Mouse (Mus musculus) Patski (cell line): Measurements from ENCODE around the gene Syt14. TPM values are rescaled to one million over a fixed set of nuclear protein-coding genes. Genes with fewer than 3 reads are reported as not detected.

Experiments
- ATAC-seq: fragments of 100-300 bp; one replicate; pipeline ENCODE4 v1.8.0; 2021
- CTCF ChIA-PET: fragments of 350-600 bp; sonication (Branson Sonifier 250); formaldehyde crosslinking; loops from one replicate; lab custom pipeline; 2022; ENCODE audit warnings: inconsistent platforms; lab: Charles Lee
- POLR2A ChIA-PET: fragments of 350-600 bp; sonication (Branson Sonifier 250); formaldehyde crosslinking; loops from one replicate; lab custom pipeline; 2022; ENCODE audit warnings: antibody characterized with exemption, inconsistent platforms; lab: Charles Lee
- DNase-seq: peaks from one replicate; pipeline ENCODE4 v3.0.0-alpha.2; 2011; ENCODE audit warnings: low read depth, low spot score
- H3K27me3 ChIP-seq: fragments of 371-371 bp; one replicate; pipeline ENCODE4 v1.5.1; 2021
- CTCF ChIP-seq: fragments of 100-300 bp; IDR thresholded peaks from one replicate; pipeline ENCODE4 v1.5.1; 2021
- in situ Hi-C: fragments of 300-500 bp; cut with MboI; formaldehyde crosslinking; loops from 3 replicates; pipeline ENCODE4 v1.11.1; 2018; ENCODE audit warnings: low pct_unique_long_range_greater_than_20kb, mixed read lengths
- polyA plus RNA-seq: library from polyadenylated mRNA; unstranded; gene quantifications from one replicate; pipeline ENCODE4 v1.2.3, GENCODE M21; 2021

The Syt14 gene
- polyA plus RNA-seq, 1 experiment from 2014 or later = 2.7 TPM

DNA sequence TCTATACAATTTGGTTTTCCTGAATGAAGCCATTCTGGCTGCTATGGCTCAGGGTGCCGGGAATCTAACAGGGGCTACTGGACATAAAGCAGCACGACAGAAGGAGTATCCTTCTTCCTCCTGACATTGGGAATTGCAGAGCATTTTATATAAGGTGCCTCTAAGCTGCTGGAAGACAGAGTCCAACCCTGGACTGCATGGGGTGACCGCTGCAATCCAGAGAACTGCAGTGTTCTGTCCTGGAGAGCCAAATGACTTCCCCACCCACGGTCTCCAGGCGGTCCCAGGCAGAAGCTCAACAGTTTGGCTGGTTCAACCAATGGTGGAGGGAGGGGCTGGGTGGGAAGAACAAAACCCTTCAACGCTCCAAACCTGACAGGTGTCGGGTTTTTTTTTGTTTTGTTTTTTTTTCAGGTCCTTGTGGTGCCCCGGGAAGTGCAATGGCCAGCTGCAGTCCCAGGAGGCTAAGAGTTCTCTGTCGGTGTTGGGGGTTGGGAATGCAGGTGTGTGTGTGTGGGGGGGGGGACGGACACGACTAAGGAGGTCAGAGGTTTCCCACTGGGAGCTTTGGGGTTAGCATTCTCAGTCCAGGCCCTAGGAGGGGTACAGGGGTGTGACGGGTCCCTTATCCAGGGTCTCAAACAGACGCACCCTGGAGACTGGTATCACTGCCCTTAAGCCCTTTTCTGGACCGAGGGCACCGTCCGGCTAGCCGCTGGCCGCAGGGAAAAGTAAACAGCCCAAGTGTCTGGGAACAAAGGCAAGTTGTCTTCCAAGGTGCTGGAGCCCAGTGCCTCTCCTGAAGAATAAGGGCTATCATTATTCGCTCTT, 181.4 kb downstream of the Syt14 start:
- in situ Hi-C loops = loop anchor here (5.0 kb wide), 1 partner anchor 62 kb away; no protein-coding TSS in a partner anchor
- ChIA-PET POLR2A (interaction anchor here (1.2 to 1.6 kb wide), 2 partner anchors 31 to 54 kb away, joined by 3 to 5 read pairs; no protein-coding TSS in a partner anchor), CTCF (interaction anchor here (0.8 kb wide), 1 partner anchor 66 kb away, joined by 3 read pairs; no protein-coding TSS in a partner anchor)
- H3K27me3 ChIP-seq = no peaks in the 10 kb centered on the region
- no peak for ATAC-seq
- no peak for TF ChIP-seq CTCF
- DNase-seq = no peak

DNA sequence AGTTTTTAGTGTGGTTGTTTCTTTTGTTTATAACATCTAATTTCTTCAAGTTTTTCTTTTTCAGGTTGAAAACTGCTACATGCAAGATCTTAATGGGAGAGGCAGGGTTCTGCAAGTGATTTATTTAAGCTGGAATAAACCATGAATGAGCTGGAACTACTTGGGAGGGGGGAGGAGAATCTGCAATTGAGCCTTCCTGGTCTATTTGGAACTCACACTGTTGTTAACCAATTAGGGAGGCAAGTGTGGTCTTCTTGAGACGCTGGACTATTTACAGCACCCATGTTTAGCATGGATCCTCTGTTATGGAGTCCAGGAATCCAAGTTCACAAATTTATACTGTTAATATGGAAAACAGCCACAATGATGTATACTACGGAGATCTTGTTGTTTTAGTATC, 182.1 kb downstream of the Syt14 start:
- DNase-seq = no peak
- H3K27me3 ChIP-seq = no peaks in the 10 kb centered on the region
- POLR2A ChIA-PET = no interaction called here
- ATAC-seq = no peak
- no peak for TF ChIP-seq CTCF
- in situ Hi-C loops = loop anchor here (5.0 kb wide), 1 partner anchor 61 kb away; no protein-coding TSS in a partner anchor
- CTCF ChIA-PET = interaction anchor here (1.6 kb wide), 1 partner anchor 69 kb away, joined by 5 read pairs; no protein-coding TSS in a partner anchor

DNA sequence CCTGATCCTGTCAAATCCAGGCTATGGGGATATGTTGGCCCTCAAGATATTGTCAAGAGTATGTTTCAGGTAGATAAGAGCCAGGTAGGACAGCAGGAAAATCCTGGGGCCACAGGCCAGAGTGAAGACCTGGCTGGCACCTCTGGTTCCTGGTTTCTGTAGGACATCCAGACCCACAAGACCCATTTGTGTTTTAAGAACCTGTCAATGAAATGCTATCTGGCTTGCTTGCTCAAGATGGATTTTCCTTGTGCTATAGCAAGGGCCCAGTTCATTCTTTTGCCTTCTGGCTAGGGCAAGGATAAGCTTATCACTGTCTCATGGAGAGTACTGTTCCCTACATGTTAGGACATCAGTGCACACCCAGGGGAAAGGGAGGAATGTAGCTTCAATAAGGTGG, 183.5 kb downstream of the Syt14 start:
- ChIA-PET CTCF (interaction anchor here (1.6 kb wide), 1 partner anchor 68 kb away, joined by 5 read pairs; no protein-coding TSS in a partner anchor), POLR2A (no interaction called here)
- no peak for ATAC-seq
- DNase-seq = no peak
- in situ Hi-C loops = loop anchor here (5.0 kb wide), 1 partner anchor 60 kb away; no protein-coding TSS in a partner anchor
- no peak for TF ChIP-seq CTCF
- no peaks in the 10 kb centered on the region for H3K27me3 ChIP-seq

DNA sequence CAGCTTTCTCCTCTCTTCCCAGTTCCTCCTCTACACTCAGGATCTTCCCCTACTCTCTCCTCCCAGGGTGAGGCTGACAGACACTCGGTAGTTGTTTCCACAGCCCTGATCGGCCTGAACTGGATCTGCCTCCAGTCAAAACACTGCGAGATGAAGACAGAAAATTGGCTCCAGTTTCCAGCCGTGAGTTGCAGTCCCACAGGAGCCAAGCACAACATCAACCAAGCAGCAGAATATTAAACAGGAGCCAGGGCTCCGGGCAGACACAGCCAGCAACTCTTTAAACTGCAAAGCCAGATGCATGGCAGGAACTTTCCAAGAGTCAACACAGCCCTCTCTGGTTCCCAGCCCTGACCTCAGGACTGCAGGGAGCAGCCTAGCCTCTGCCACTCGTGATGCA, 183.9 kb downstream of the Syt14 start:
- DNase-seq (no peak), ATAC-seq (no peak)
- H3K27me3 ChIP-seq = no peaks in the 10 kb centered on the region
- no peak for TF ChIP-seq CTCF
- ChIA-PET CTCF (interaction anchor here (0.8 kb wide), 1 partner anchor 9 kb away, joined by 3 read pairs; no protein-coding TSS in a partner anchor), POLR2A (no interaction called here)
- in situ Hi-C loops = loop anchor here (5.0 kb wide), 1 partner anchor 59 kb away; no protein-coding TSS in a partner anchor

DNA sequence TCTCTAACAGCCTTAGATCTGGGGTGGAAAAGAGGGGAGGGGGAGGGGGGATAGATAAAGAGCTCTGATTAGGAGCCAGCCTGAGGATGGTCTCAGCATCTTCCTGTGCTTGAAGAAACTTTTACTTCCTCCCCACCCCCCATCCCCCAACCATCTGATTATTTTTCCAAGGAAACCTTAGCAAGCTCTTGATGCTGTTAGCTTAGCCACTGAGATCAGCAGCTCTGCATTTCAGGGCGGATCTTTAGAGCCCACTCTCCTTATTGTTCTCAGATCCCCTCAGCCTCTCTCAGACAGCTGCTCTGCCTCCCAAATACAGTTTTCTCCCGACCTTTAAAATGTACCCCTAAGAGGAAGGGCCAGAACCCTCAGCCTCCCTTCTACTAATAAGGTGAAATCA, 184.4 kb downstream of the Syt14 start:
- DNase-seq (no peak), ATAC-seq (no peak)
- TF ChIP-seq CTCF = no peak
- POLR2A ChIA-PET = no interaction called here
- CTCF ChIA-PET = interaction anchor here (0.7 to 0.9 kb wide), 4 partner anchors 9 to 71 kb away, joined by 3 read pairs; no protein-coding TSS in a partner anchor
- in situ Hi-C loops = loop anchor here (5.0 kb wide), 1 partner anchor 59 kb away; no protein-coding TSS in a partner anchor
- no peaks in the 10 kb centered on the region for H3K27me3 ChIP-seq

DNA sequence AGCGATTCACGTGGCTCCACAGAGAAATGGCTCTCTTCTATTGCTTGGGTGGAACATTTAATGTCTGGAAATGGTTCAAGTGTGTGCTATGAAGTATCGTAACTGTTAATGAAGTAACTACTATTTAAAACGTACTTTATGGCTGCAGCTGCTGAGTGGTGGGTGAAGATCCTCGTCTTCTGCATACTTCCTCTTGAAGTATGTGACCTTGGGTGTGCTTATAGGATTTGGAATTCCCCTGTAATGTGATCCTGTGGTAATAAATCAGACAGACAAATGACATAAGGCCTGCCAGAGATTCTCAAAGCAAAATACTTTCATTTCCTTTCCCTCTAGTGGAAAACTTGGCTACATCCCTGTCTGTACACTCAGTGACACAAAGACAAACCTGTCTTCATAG, 186.0 kb downstream of the Syt14 start:
- ChIA-PET CTCF (interaction anchor here (0.9 to 1.3 kb wide), 2 partner anchors 13 to 19 kb away, joined by 3 to 6 read pairs; no protein-coding TSS in a partner anchor), POLR2A (no interaction called here)
- DNase-seq = no peak
- no peak for TF ChIP-seq CTCF
- H3K27me3 ChIP-seq = no peaks in the 10 kb centered on the region
- no peak for ATAC-seq
- in situ Hi-C loops = loop anchor here (5.0 kb wide), 1 partner anchor 57 kb away; no protein-coding TSS in a partner anchor

DNA sequence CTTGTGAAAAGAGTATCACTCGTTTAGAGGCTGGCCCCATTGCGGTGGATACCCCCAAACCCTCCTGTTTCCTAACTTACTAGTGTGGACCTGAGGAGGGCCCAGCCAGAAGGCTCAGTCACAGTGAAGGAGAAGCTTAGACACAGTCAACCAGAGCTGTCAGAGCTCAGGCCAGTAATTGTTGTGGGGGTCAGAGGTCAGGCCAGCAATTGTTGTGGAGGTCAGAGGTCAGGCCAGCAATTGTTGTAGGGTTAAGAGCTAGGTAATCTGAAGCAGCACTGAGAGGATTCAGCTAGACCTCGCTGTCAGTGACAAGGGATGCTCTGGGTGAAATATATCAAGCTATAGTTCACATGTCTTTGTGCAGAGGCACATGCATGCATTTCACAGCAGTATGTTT, 188.3 kb downstream of the Syt14 start:
- H3K27me3 ChIP-seq = no peaks in the 10 kb centered on the region
- DNase-seq = no peak
- TF ChIP-seq CTCF = no peak
- no peak for ATAC-seq
- ChIA-PET CTCF (no interaction called here), POLR2A (no interaction called here)
- in situ Hi-C loops = no loop called here

Other genes starting within 250 kb of the Syt14 start
- 16.1 TPM for gene Sertad4, start 180.0 kb downstream of the Syt14 start, polyA plus RNA-seq
- 16.2 TPM for gene Diexf, start 94.5 kb upstream of the Syt14 start, polyA plus RNA-seq
- gene Irf6, start 117.3 kb upstream of the Syt14 start, polyA plus RNA-seq = 2.2 TPM
- gene A130010J15Rik, start 132.3 kb upstream of the Syt14 start, polyA plus RNA-seq = 7.3 TPM
- gene Traf3ip3, start 165.9 kb upstream of the Syt14 start, polyA plus RNA-seq = not detected
- 0.17 TPM for gene Lamb3, start 171.9 kb upstream of the Syt14 start, polyA plus RNA-seq
- 0.19 TPM for gene Hsd11b1, start 228.3 kb upstream of the Syt14 start, polyA plus RNA-seq
- not detected for gene G0s2, start 237.4 kb upstream of the Syt14 start, polyA plus RNA-seq